Mouse (Mus musculus): ENCODE data around the gene Qsox1. TPM values are rescaled to one million over a fixed set of nuclear protein-coding genes. Genes with fewer than 3 reads are reported as not detected.

Gene Qsox1
- polyA plus RNA-seq, 1 experiment from 2014 or later, result 18.6 TPM

- no peak for DNase-seq (ENCODE audit: low spot score)
- WGBS, result 62% methylated on average over 6 of the region's 6 CpGs
- peaks cover 6% of the 10 kb centered on the region; the same call in 1 of the 2 replicates for H3K4me1 ChIP-seq
Observed at GRCm38 (mm10) chr1:155751484-155752255, 61.0 kb downstream of the Qsox1 start, which contains the start of gene Lhx4. TSS of gene Lhx4 (minus strand) at chr1:155751684.

DNA sequence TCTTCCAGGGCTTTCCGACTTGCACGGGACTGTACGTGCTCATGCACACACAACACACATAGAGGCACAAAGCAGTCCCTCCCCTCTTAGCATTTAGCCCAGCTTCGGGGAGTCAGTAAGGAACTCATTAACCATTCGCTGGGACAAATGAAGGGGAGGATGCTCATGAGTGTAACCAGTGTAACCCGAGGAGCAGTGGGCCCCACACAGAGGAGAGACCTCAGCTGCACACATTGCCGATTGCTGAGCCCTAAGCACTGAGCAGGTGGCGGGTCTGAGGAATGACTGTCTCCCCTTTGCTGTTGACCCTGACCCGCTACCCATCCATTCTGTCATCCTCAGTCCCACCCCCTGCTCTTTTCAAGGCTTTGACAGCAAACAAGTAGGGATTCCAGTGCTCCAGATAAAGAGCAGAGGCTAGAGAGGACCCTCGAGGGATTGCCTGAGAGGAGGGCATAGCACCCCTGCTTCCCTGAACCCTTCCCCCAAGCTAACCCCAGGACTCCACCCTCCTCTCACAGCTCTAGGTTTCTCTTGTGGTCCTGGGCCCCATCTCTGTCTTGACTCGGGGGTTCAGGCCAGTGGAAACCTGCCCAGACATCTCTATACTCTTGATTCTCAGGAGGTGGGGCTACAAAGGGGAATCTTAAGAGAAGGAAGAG is 62.0 kb downstream of the Qsox1 start:
- H3K4me3 ChIP-seq, result no peak overlapping the region
- peaks cover 6% of the 10 kb centered on the region; the same call in 1 of the 2 replicates for H3K4me1 ChIP-seq
- WGBS, result 30% methylated on average over 11 of the region's 11 CpGs
- no peak for DNase-seq (ENCODE audit: low spot score)
- peaks cover 92% of the 10 kb centered on the region for H3K27me3 ChIP-seq (ENCODE audit: insufficient read depth, poor library complexity, severe bottlenecking)
- no peaks in the 10 kb centered on the region for H3K36me3 ChIP-seq
- H3K9me3 ChIP-seq, result no peaks in the 10 kb centered on the region
- no peak overlapping the region for H3K27ac ChIP-seq

More at GRCm38 (mm10) chr1:155751484-155752255, 61.0 kb downstream of the Qsox1 start, which contains the start of gene Lhx4:
- no peaks in the 10 kb centered on the region for H3K9me3 ChIP-seq
- H3K27me3 ChIP-seq (ENCODE audit: insufficient read depth, poor library complexity, severe bottlenecking), result peaks cover 82% of the 10 kb centered on the region
- no peak within 1 kb of the TSS for H3K27ac ChIP-seq
- H3K4me3 ChIP-seq, result no peak within 1 kb of the TSS
- no peaks in the 10 kb centered on the region for H3K36me3 ChIP-seq

DNA sequence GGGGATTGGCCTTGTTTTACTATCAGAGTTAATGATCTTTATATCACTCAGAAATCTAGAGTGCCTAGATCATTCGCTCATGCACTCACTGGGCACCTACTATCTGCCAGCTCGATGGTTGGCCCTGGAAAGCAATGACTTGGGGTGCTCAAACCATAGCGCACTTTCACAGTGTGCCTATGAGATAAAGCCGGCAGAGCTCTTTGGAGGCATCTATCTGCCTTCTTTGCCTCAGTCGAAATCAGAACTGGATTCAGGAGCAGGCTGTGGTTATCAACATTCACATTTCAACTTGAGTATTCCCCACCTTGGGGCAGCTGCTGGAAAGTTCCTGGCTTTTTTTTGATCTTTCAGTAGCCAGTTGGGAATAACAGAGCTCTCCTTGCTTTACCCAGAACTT is 64.8 kb downstream of the Qsox1 start:
- Histone ChIP-seq H3K4me1 (peaks cover 9% of the 10 kb centered on the region), H3K27ac (no peak overlapping the region), H3K4me3 (no peak overlapping the region), H3K9me3 (no peaks in the 10 kb centered on the region), H3K27me3 (ENCODE audit: insufficient read depth, poor library complexity, severe bottlenecking) (peaks cover 100% of the 10 kb centered on the region), H3K36me3 (no peaks in the 10 kb centered on the region)
- DNase-seq (ENCODE audit: low spot score), result no peak
- WGBS, result 70% methylated on average over 5 of the region's 5 CpGs

DNA sequence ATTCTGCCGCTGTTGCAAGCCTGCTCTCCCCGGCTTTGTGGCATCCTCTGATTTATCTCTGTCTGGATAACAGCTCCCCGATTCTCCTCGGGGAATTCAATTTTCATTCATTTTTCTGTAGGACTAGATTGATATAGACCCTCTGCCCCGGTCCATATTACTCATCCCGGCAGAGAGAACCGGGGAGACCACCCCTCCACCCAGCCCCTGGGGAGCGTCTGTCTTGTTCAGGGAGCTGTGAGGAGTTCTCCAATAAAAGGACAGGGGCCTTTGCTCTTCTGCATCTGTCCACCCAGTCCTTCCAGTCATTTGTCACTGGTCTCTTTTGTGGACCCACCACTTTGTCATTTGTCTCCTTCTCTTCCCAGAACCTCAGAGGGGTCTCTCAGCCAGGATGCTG is 65.7 kb downstream of the Qsox1 start:
- peaks cover 18% of the 10 kb centered on the region for H3K4me1 ChIP-seq
- H3K36me3 ChIP-seq, result no peaks in the 10 kb centered on the region
- WGBS, result 23% methylated on average over 8 of the region's 8 CpGs
- H3K27me3 ChIP-seq (ENCODE audit: insufficient read depth, poor library complexity, severe bottlenecking), result peaks cover 100% of the 10 kb centered on the region
- no peaks in the 10 kb centered on the region for H3K9me3 ChIP-seq
- no peak overlapping the region for H3K27ac ChIP-seq
- DNase-seq (ENCODE audit: low spot score), result no peak
- H3K4me3 ChIP-seq, result no peak overlapping the region

GRCm38 (mm10) chr1:155742411-155743363 is 70.0 kb downstream of the Qsox1 start:
- Histone ChIP-seq H3K4me1 (peaks cover 33% of the 10 kb centered on the region), H3K27ac (peak overlapping the region; percentile 32; the same call in 1 of the 2 replicates), H3K27me3 (ENCODE audit: insufficient read depth, poor library complexity, severe bottlenecking) (peaks cover 100% of the 10 kb centered on the region), H3K36me3 (no peaks in the 10 kb centered on the region), H3K9me3 (no peaks in the 10 kb centered on the region), H3K4me3 (peak overlapping the region; percentile 77)
- no peak for DNase-seq (ENCODE audit: low spot score)
- WGBS, result under 1% methylated on average over 80 of the region's 81 CpGs

DNA sequence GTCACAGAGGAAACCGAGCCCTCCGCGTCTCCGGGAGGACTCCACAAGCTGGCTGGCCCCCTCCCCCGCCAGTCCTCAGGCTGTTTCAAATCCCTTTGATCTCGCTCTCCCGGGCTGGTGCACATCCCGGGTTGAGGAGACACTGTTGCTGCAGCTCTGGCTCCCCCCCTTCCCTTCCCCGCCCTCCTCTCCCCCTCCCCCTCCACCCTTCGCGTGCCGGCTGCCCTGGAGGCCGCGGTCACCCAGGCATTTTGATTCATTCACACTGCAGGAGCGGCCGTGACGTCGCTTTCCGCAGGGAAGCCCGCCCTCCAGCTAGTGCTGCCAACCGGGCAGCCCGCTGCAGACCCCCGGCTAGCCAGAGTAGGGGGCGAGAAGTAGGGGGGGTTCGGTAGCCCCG is 70.7 kb downstream of the Qsox1 start:
- no peaks in the 10 kb centered on the region for H3K9me3 ChIP-seq
- DNase-seq (ENCODE audit: low spot score), result no peak
- WGBS, result under 1% methylated on average over 26 of the region's 26 CpGs
- H3K4me1 ChIP-seq, result peaks cover 38% of the 10 kb centered on the region
- H3K4me3 ChIP-seq, result peak overlapping the region; percentile 77
- peak overlapping the region; percentile 59; the same call in 1 of the 2 replicates for H3K27ac ChIP-seq
- H3K36me3 ChIP-seq, result no peaks in the 10 kb centered on the region
- peaks cover 100% of the 10 kb centered on the region for H3K27me3 ChIP-seq (ENCODE audit: insufficient read depth, poor library complexity, severe bottlenecking)

GRCm38 (mm10) chr1:155741378-155741945 is 71.2 kb downstream of the Qsox1 start:
- Histone ChIP-seq H3K36me3 (no peaks in the 10 kb centered on the region), H3K27me3 (ENCODE audit: insufficient read depth, poor library complexity, severe bottlenecking) (peaks cover 100% of the 10 kb centered on the region), H3K4me3 (peak overlapping the region; percentile 77), H3K27ac (0 out of 2 replicates have a peak overlapping the region, but pooled peaks have one; percentile 59), H3K4me1 (peaks cover 41% of the 10 kb centered on the region), H3K9me3 (no peaks in the 10 kb centered on the region)
- 0% methylated on average over 34 of the region's 34 CpGs for WGBS
- DNase-seq (ENCODE audit: low spot score), result no peak

GRCm38 (mm10) chr1:155740622-155741377 is 71.9 kb downstream of the Qsox1 start:
- H3K36me3 ChIP-seq, result no peaks in the 10 kb centered on the region
- peaks cover 100% of the 10 kb centered on the region for H3K27me3 ChIP-seq (ENCODE audit: insufficient read depth, poor library complexity, severe bottlenecking)
- H3K9me3 ChIP-seq, result no peaks in the 10 kb centered on the region
- peaks cover 41% of the 10 kb centered on the region for H3K4me1 ChIP-seq
- WGBS, result under 1% methylated on average over 44 of the region's 44 CpGs
- H3K4me3 ChIP-seq, result peak overlapping the region; percentile 77
- 0 out of 2 replicates have a peak overlapping the region, but pooled peaks have one; percentile 32 for H3K27ac ChIP-seq
- no peak for DNase-seq (ENCODE audit: low spot score)

DNA sequence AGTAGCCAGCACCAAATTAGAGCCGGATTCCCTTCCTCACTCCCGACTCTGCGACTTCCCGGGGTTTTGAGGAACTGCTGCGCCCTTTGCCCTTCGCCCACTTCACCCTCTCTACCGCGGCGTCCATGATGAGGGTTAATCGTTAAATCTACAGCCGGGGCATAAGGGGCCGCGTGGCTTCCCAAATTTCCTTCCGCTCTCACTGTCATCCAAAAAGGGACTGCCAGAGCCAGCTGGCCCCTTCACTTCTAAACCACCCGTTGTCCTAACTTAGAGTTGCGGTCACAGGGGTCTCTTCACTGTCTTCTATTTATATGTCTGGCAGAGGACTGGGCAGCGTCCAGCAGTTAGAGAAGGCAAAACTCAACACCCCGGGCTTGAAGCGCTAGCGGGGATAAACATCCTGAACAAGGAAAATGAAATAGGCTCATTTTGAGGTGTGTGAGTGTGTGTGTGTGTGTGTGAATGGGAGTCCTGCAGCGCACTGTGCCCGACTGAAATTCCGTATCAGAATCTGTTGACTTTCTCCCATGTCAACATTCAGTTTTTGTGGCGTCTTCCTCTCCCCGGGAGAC is 74.8 kb downstream of the Qsox1 start:
- Histone ChIP-seq H3K4me1 (peaks cover 38% of the 10 kb centered on the region), H3K9me3 (no peaks in the 10 kb centered on the region), H3K27me3 (ENCODE audit: insufficient read depth, poor library complexity, severe bottlenecking) (peaks cover 100% of the 10 kb centered on the region), H3K4me3 (peak overlapping the region; percentile 27), H3K36me3 (no peaks in the 10 kb centered on the region), H3K27ac (no peak overlapping the region)
- no peak for DNase-seq (ENCODE audit: low spot score)
- WGBS, result under 1% methylated on average over 25 of the region's 25 CpGs

DNA sequence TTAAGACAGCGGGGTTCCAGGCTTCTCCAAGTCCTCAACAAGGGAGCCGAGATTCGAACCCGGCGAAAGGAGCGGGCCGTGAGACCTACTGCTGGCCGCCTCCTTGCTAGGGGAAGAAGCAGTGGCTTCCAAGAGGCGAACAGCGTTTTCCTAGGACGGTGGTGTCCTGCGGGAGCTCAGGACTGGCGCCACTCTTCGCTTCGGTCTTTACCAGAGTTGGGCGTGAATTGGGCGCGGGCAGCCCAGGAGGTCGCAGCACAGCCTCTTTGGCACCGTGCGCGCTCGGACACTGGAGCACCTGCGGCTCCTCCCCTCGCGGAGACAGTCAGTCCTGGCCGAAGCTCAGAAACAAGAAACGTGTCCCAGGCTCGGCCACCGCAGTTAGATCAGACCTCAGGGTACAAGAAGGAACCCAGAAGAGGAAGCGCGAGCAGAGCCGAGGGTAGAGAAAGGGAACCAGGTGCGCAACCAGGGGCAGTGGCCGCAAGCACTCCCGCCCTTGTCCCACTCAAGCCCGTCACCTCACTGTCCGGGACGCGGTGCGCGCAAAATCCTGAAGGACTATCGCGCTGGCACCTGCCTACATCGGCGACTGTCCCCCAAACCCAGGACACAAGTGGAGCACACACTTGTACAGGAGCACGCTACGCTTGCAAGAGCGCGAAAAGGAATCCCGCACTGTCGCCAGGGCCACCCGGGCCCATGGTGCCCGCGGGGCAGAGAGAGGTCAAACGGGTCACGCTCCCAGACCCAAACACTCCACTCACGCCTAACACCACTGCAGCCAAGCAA is 75.5 kb downstream of the Qsox1 start:
- Histone ChIP-seq H3K4me1 (peaks cover 31% of the 10 kb centered on the region), H3K27ac (no peak overlapping the region), H3K36me3 (no peaks in the 10 kb centered on the region), H3K27me3 (ENCODE audit: insufficient read depth, poor library complexity, severe bottlenecking) (peaks cover 100% of the 10 kb centered on the region), H3K9me3 (no peaks in the 10 kb centered on the region), H3K4me3 (peak overlapping the region; percentile 27)
- no peak for DNase-seq (ENCODE audit: low spot score)
- WGBS, result under 1% methylated on average over 58 of the region's 58 CpGs

All from heart, embryonic 10.5 days (tissue).